Mouse (Mus musculus) retina, adult 2 months (tissue): ENCODE measurements at regions not wholly inside any gene's neighbourhood (a gene's known extent, or its start where the extent isn't known, plus 50 kb on each side); places are given as distances from the start of the nearest gene placed in this dataset.

ENCODE experiments used
- DNase-seq: peaks from one replicate; pipeline ENCODE4 v3.0.0-alpha.2; 2012; ENCODE audit warnings: low read depth, low spot score

GRCm38 (mm10) chr14:112895561-112895960 is 418.8 kb upstream of the Tpm3-rs7 start:
- DNase-seq: peak; percentile 25

GRCm38 (mm10) chr14:112901171-112901570 is 413.2 kb upstream of the Tpm3-rs7 start:
- no peak for DNase-seq

GRCm38 (mm10) chr14:112917148-112917547 is 397.3 kb upstream of the Tpm3-rs7 start:
- no peak for DNase-seq
